Mouse (Mus musculus) lung, embryonic 14.5 days (tissue): ENCODE results near the gene Tvp23b. TPM values are rescaled to one million over a fixed set of nuclear protein-coding genes. Genes with fewer than 3 reads are reported as not detected.

Experiments
- ATAC-seq: fragments of 200-750 bp; cut with Nextera tagmentation; 2 replicates; pipeline ENCODE4 v1.8.0; 2017; ENCODE audit warnings: mild to moderate bottlenecking, moderate TSS enrichment, moderate library complexity; ENCODE audit not compliant: insufficient read depth
- DNase-seq: peaks from one replicate; pipeline ENCODE4 v3.0.0-alpha.2; 2015
- H3K27ac ChIP-seq: fragments of 300-500 bp; sonication (generic); 2 replicates; pipeline ENCODE4 v1.5.1; 2014; ENCODE audit warnings: low read depth, mild to moderate bottlenecking, moderate library complexity
- H3K27me3 ChIP-seq: fragments of 300-500 bp; sonication (generic); 2 replicates; pipeline ENCODE4 v1.6.1; 2014; ENCODE audit warnings: low read length, control low read depth; ENCODE audit not compliant: insufficient read depth
- H3K36me3 ChIP-seq: fragments of 300-500 bp; sonication (generic); 2 replicates; pipeline ENCODE4 v1.6.1; 2014; ENCODE audit warnings: control low read depth; ENCODE audit not compliant: insufficient read depth
- H3K4me1 ChIP-seq: fragments of 300-500 bp; sonication (generic); 2 replicates; pipeline ENCODE4 v1.6.1; 2014; ENCODE audit warnings: antibody characterized with exemption, control low read depth; ENCODE audit not compliant: insufficient read depth
- H3K4me2 ChIP-seq: fragments of 300-500 bp; sonication (generic); 2 replicates; pipeline ENCODE4 v1.6.1; 2014; ENCODE audit warnings: mild to moderate bottlenecking
- H3K4me3 ChIP-seq: fragments of 300-500 bp; sonication (generic); 2 replicates; pipeline ENCODE4 v1.5.1; 2014; ENCODE audit warnings: low read depth, low read length
- H3K9ac ChIP-seq: fragments of 300-500 bp; sonication (generic); 2 replicates; pipeline ENCODE4 v1.6.1; 2014
- H3K9me3 ChIP-seq: fragments of 300-500 bp; sonication (generic); 2 replicates; pipeline ENCODE4 v1.6.1; 2016; ENCODE audit warnings: low read depth, low read length, control low read depth
- CTCF ChIP-seq: IDR thresholded peaks from 2 replicates; pipeline ENCODE4 v1.5.1; 2016; ENCODE audit warnings: antibody characterized with exemption, low read depth
- WGBS: fragments of 180-500 bp; shearing (Covaris S2); extraction: QIAGEN DNeasy Blood & Tissue Kit; methylation state at CpG from one replicate; pipeline ENCODE4 v1.1.7; 2014; 5-methylcytosine and 5-hydroxymethylcytosine counted together
- polyA plus RNA-seq: library from polyadenylated mRNA; unstranded; fragments of >200 nt; fragmentation: Nextera tagmentation; extraction: Ambion mirVana; gene quantifications from 2 replicates; pipeline ENCODE4 v1.2.1, GENCODE M21; 2014

Gene Tvp23b
- polyA plus RNA-seq, 1 experiment from 2014 or later = 55.3 TPM

DNA sequence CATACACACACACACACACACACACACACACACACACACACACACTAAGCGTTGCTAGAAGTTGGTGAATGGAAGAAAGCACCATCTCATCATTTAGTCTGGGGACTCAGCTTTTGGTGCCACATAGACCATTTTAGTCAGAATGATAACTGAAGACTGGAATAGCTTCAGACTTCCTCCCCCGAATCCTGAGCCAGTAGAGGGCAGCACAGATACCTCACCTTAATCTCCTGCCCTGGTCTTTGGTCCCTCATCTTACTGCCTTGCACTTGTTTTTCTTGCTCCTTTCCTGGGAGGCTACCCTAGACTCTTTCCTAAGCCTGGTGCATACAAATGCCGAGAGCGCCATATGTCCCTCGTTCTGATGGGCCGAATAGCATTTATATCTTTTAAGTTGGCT lies 35.3 kb downstream of the Tvp23b start:
- 53% methylated on average over 6 of the region's 6 CpGs for WGBS

DNA sequence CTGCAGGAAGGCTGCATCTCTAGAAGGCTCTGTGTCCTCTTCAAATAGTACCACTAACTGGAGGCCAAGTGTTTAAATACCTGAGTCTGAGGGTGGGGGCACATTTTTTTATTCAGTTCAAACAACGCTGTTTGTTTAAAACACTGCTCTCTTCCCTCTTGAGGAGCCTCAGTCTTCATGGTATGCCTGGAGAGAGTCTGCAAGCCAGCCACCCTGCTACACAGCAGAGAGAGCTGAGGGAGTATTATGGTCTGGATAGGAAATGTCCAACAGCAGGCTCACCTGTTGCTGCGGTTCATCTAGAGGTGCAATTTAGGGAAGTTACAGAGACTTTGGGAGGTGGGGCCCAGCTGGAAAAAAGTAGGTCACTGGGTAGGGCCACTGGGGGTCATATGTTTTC lies 36.2 kb downstream of the Tvp23b start:
- H3K4me2 ChIP-seq = no peak overlapping the region
- no peak overlapping the region for H3K4me3 ChIP-seq
- no peak for TF ChIP-seq CTCF
- ATAC-seq (peak; percentile 82), DNase-seq (peak; percentile 54)
- no peaks in the 10 kb centered on the region for H3K27me3 ChIP-seq
- H3K9ac ChIP-seq = no peak overlapping the region
- H3K27ac ChIP-seq = no peak overlapping the region
- H3K4me1 ChIP-seq = peaks cover 4% of the 10 kb centered on the region; the same call in 1 of the 2 replicates
- H3K9me3 ChIP-seq = no peaks in the 10 kb centered on the region
- no peaks in the 10 kb centered on the region for H3K36me3 ChIP-seq
- WGBS = 51% methylated on average over 2 of the region's 2 CpGs

More for the DNA sequence above, 35.3 kb downstream of the Tvp23b start:
- Histone ChIP-seq H3K27me3 (no peaks in the 10 kb centered on the region), H3K4me3 (no peak overlapping the region), H3K9ac (no peak overlapping the region), H3K9me3 (no peaks in the 10 kb centered on the region), H3K4me1 (peaks cover 4% of the 10 kb centered on the region; the same call in 1 of the 2 replicates), H3K36me3 (no peaks in the 10 kb centered on the region), H3K4me2 (no peak overlapping the region), H3K27ac (no peak overlapping the region)
- TF ChIP-seq CTCF = peak; percentile 57
- DNase-seq (peak; percentile 63), ATAC-seq (no peak)

DNA sequence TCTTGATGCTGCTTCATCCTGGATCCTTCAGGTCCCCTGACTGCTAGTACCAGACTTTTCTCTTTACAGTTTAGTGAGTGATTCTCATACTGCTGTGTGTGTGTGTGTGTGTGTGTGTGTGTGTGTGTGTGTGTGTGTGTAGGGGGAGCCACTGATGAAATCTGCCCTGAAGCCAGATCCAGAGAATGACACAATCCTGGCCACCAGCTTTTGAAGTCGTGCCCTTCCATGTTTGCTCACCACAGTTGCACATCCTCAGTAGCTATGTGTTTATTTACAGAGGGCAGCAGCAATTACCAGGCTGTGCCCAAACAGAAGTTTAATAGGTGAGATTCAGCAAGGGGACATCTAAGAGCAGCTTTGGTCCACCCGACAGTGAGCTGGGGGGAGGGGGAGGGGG lies 37.5 kb downstream of the Tvp23b start:
- peaks cover 4% of the 10 kb centered on the region; the same call in 1 of the 2 replicates for H3K4me1 ChIP-seq
- ATAC-seq = no peak
- TF ChIP-seq CTCF = no peak
- H3K9me3 ChIP-seq = no peaks in the 10 kb centered on the region
- H3K9ac ChIP-seq = no peak overlapping the region
- WGBS = 8% methylated on average over 2 of the region's 2 CpGs
- no peak overlapping the region for H3K4me3 ChIP-seq
- H3K4me2 ChIP-seq = no peak overlapping the region
- H3K36me3 ChIP-seq = no peaks in the 10 kb centered on the region
- H3K27ac ChIP-seq = no peak overlapping the region
- no peaks in the 10 kb centered on the region for H3K27me3 ChIP-seq
- DNase-seq = no peak

DNA sequence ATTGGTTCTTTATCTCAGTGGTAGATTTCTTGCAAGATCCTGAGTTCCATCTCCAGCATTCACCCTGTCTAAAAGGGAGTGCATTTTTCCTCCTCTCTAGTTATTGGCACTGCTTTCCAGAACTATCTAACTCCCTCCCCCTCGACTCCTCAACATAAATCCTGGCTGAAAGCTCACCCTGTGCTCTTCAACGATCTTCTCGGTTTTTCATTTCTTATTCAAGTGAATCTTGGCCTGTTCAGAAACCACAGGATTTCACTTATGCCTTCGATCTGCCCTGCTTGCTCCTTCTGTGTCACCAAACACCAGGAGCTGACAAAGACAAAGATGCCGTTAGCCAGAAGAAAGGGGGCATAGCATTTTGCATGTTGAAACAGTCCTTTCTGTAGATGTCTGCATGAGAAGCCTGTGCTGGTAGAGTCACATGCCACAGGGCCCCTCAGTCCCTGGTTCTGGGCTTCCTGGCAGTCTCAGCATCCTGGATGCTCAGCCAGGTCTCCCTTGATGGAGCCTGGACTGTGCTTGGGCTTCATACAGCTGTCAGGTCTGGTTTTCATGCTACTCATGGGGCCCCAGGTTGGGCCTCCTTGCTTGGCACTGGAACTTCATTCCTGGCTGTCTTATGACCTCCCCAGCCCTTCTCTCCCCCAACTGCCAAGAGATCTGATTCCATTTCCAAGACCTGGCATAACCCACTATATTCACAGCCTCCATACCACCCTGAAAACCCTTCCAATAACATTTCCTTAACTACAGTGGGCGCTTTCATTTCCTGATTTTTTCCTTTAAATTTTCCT lies 40.9 kb downstream of the Tvp23b start:
- Histone ChIP-seq H3K27ac (peak overlapping the region; percentile 81), H3K9me3 (no peaks in the 10 kb centered on the region), H3K27me3 (no peaks in the 10 kb centered on the region), H3K9ac (no peak overlapping the region), H3K36me3 (no peaks in the 10 kb centered on the region), H3K4me3 (no peak overlapping the region), H3K4me1 (peaks cover 9% of the 10 kb centered on the region; the same call in 1 of the 2 replicates), H3K4me2 (peak overlapping the region; percentile 57)
- WGBS = 55% methylated on average over 6 of the region's 6 CpGs
- ATAC-seq (no peak), DNase-seq (peak; percentile 18)
- TF ChIP-seq CTCF = no peak; the same call in 1 of the 2 replicates

DNA sequence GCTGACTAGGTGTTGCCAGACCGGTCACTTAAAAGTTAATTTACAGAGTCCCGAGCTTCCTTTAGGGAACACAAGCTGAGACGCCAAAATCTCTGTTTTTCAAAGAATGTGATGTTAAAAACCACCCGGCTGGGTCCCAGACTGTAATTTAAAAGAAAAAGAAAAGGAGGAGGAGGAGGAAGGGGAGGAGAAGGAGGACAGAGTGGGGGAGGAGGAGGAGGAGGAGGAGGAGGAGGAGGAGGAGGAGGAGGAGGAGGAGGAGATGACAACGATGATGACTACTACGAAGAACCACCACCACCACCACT lies 41.4 kb downstream of the Tvp23b start:
- peak overlapping the region; percentile 57 for H3K4me2 ChIP-seq
- ATAC-seq (no peak), DNase-seq (peak; percentile 52)
- no peak overlapping the region for H3K9ac ChIP-seq
- H3K27ac ChIP-seq = peak overlapping the region; percentile 81
- WGBS = 18% methylated on average over 6 of the region's 6 CpGs
- H3K36me3 ChIP-seq = no peaks in the 10 kb centered on the region
- no peaks in the 10 kb centered on the region for H3K9me3 ChIP-seq
- peaks cover 9% of the 10 kb centered on the region; the same call in 1 of the 2 replicates for H3K4me1 ChIP-seq
- H3K4me3 ChIP-seq = peak overlapping the region; percentile 15
- no peak for TF ChIP-seq CTCF
- H3K27me3 ChIP-seq = no peaks in the 10 kb centered on the region

DNA sequence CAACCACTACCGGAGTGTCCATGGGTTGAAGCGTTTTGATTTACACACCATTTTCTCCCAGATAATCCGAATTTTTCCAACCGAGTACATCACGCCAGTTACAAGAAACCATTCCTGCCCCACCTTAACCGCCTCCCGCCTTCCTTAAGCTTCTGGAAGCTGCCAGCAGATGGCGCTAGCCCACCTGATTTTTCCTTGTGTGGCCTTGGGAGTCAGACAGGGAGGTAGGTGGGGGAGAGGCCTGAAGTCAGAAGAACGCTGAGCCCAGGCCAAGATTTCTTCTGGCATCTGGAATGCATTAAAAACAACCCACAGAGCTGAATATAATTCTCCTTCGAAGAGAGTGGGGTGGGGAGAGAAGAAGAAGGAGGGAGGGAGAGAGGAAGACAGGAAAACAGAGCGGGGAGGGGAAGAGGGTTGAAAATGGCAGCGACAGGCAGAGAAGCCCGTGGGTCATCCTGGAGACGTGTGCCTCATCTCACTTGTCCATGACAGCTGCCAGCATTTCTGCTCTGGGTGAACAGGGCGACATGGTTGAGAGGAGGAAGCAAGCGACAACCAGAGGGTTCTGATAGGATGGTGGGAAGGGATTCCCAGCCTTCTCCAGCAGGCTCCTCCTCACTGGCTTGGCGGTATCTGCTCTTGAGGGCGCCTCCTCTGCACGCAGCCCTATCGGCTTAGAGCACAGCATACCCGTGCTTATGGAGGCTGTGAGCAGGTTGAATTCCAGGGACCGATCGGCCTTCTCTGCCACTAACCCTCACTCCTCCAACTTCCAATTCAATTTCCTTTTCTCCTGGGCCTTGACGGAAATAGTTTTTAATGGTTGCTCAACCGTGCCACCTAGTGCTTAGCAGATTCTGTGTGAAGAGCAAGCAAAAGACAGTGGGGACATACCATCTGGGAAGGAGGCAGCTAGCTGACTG lies 42.1 kb downstream of the Tvp23b start:
- H3K9ac ChIP-seq = no peak overlapping the region
- ATAC-seq (peak; percentile 92), DNase-seq (peak; percentile 99)
- no peaks in the 10 kb centered on the region for H3K9me3 ChIP-seq
- H3K27ac ChIP-seq = peak overlapping the region; percentile 85
- TF ChIP-seq CTCF = peak; percentile 98
- peak overlapping the region; percentile 15 for H3K4me3 ChIP-seq
- H3K27me3 ChIP-seq = no peaks in the 10 kb centered on the region
- WGBS = 12% methylated on average over 25 of the region's 25 CpGs
- H3K4me2 ChIP-seq = peak overlapping the region; percentile 57
- peaks cover 9% of the 10 kb centered on the region; the same call in 1 of the 2 replicates for H3K4me1 ChIP-seq
- H3K36me3 ChIP-seq = no peaks in the 10 kb centered on the region
